Mouse (Mus musculus) spleen, adult 2 months (tissue): ENCODE measurements at regions not wholly inside any gene's neighbourhood (a gene's known extent, or its start where the extent isn't known, plus 50 kb on each side); places are given as distances from the start of the nearest gene placed in this dataset.

Experiments used
- CTCF ChIP-seq: fragments of 200-500 bp; IDR thresholded peaks from 2 replicates; pipeline ENCODE4 v1.5.1; 2011; ENCODE audit warnings: mild to moderate bottlenecking, inconsistent platforms; ENCODE audit not compliant: insufficient read depth, insufficient read length, insufficient replicate concordance; ENCODE audit errors: extremely low read depth
- POLR2A ChIP-seq: fragments of 200-500 bp; IDR thresholded peaks from 2 replicates; pipeline ENCODE4 v1.6.1; 2011; ENCODE audit warnings: low read depth, low read length, inconsistent platforms

- TF ChIP-seq CTCF (no peak), POLR2A (no peak)
Measured at GRCm38 (mm10) chr4:131396226-131396840, 441.8 kb downstream of the Ptpru start.
